Mouse (Mus musculus): ENCODE measurements around the gene Appl2.

Appl2 gene

DNA sequence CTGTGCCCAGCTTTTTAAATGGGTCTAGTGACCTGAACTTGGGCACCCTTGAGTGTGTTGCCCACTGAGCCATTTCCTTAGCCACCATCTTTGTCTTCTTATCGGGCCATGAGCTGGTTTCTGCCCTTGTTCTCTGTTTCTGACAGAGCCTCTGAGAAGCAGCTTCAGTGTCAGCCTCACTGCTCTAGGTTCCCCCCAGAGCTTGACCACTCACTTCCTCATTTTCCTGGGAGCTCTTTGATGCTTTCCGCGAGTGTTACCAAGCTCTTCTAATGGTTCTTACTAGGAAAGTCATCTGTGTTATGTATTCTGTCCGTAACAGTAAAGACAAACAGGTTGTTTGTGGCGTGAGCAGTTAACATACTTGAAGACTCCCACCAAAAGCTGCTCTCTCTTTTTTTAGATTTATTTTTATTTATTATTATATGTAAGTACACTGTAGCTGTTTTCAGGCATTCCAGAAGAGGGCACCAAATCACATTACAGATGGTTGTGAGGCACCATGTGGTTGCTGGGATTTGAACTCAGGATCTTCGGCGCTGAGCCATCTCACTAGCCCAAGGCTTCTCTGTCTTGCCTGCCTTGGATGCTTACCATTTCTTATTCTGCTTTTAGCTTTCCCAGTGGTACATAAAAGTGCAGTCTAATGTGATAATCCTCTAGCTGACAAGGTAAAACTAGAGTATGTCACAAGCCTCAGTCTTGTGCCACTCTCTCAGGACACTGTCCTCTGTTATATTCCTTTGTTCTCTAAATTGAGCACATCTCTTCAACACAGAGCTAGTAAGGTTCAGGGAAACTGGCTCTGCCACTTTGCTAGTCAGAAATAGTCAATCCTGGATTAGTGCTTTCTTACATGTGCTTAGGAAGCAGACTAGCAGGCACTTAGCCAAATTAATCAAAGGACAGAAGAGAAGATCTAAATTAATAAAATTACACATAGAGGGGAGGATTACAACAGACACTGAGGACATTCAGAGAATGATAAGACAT lies 82.8 kb downstream of the Appl2 start:
- DNase-seq (ENCODE audit: low read depth, low spot score) = no peak

DNA sequence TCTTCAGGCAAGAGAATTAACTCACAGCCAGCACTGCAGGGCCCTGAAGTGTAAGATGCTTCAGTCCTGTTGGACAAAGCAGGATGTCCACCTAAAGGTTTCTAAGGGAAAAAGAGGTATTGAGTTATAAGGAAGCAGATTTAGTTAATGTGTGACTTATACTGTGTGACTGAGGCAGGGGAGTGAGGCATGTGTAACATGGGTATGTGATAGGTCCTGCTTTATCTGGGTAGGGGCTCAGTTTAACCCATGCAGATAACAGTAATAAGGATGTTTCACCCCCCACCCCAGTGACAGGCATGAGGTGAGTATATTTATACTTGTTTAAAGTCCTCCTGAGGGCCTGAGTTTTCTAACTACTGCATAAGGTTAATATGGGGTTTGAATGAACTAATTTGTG lies 85.5 kb downstream of the Appl2 start:
- no peak for DNase-seq (ENCODE audit: low read depth, low spot score)

Data from skeletal muscle tissue, adult 2 months (tissue).